Mouse (Mus musculus) embryonic facial prominence, embryonic 10.5 days (tissue): Measurements from ENCODE around the gene Gm42791. TPM values are rescaled to one million over a fixed set of nuclear protein-coding genes. Genes with fewer than 3 reads are reported as not detected.

Experiments
- DNase-seq: peaks from one replicate; pipeline ENCODE4 v3.0.0-alpha.2; 2017; ENCODE audit warnings: low spot score
- H3K27ac ChIP-seq: fragments of 300-500 bp; sonication (generic); replicated peaks from 2 replicates; pipeline ENCODE4 v1.5.1; 2016; ENCODE audit warnings: mild to moderate bottlenecking
- H3K27me3 ChIP-seq: fragments of 300-500 bp; sonication (generic); replicated peaks from 2 replicates; pipeline ENCODE4 v1.6.1; 2016; ENCODE audit warnings: low read depth, mild to moderate bottlenecking; ENCODE audit not compliant: poor library complexity, severe bottlenecking
- H3K36me3 ChIP-seq: fragments of 300-500 bp; sonication (generic); replicated peaks from 2 replicates; pipeline ENCODE4 v1.6.1; 2016; ENCODE audit warnings: mild to moderate bottlenecking, moderate library complexity
- H3K4me1 ChIP-seq: fragments of 300-500 bp; sonication (generic); 2 replicates; pipeline ENCODE4 v1.6.1; 2016
- H3K4me3 ChIP-seq: fragments of 300-500 bp; sonication (generic); 2 replicates; pipeline ENCODE4 v1.5.1; 2016; ENCODE audit warnings: mild to moderate bottlenecking, moderate library complexity
- H3K9me3 ChIP-seq: fragments of 300-500 bp; sonication (generic); 2 replicates; pipeline ENCODE4 v1.6.1; 2016; ENCODE audit warnings: mild to moderate bottlenecking
- WGBS: fragments of 180-500 bp; shearing (Covaris S2); methylation state at CpG from one replicate; pipeline ENCODE4 v1.1.7; 2016; 5-methylcytosine and 5-hydroxymethylcytosine counted together
- polyA plus RNA-seq: library from polyadenylated mRNA; unstranded; fragments of >200 nt; fragmentation: Nextera tagmentation; extraction: Ambion mirVana; gene quantifications from 2 replicates; pipeline ENCODE4 v1.2.1, GENCODE M21; 2016

Gene Gm42791
- polyA plus RNA-seq, 1 experiment from 2014 or later: 0.49 TPM

GRCm38 (mm10) chr5:148899361-148899760 is 95.6 kb downstream of the Gm42791 start:
- no peaks in the 10 kb centered on the region for H3K9me3 ChIP-seq
- no peak overlapping the region for H3K4me3 ChIP-seq
- no peak overlapping the region for H3K27ac ChIP-seq
- WGBS: 95% methylated on average over 7 of the region's 7 CpGs
- no peak for DNase-seq
- peaks cover 22% of the 10 kb centered on the region for H3K36me3 ChIP-seq
- no peaks in the 10 kb centered on the region for H3K27me3 ChIP-seq
- peaks cover 19% of the 10 kb centered on the region for H3K4me1 ChIP-seq

- DNase-seq: no peak
- WGBS: 85% methylated on average over 12 of the region's 12 CpGs
- Histone ChIP-seq H3K4me1 (peaks cover 19% of the 10 kb centered on the region), H3K9me3 (no peaks in the 10 kb centered on the region), H3K27ac (no peak overlapping the region; the same call in 1 of the 2 replicates), H3K36me3 (peaks cover 21% of the 10 kb centered on the region), H3K4me3 (no peak overlapping the region), H3K27me3 (no peaks in the 10 kb centered on the region)
These were observed 97.0 kb downstream of the Gm42791 start for GRCm38 (mm10) chr5:148897941-148898417.

DNA sequence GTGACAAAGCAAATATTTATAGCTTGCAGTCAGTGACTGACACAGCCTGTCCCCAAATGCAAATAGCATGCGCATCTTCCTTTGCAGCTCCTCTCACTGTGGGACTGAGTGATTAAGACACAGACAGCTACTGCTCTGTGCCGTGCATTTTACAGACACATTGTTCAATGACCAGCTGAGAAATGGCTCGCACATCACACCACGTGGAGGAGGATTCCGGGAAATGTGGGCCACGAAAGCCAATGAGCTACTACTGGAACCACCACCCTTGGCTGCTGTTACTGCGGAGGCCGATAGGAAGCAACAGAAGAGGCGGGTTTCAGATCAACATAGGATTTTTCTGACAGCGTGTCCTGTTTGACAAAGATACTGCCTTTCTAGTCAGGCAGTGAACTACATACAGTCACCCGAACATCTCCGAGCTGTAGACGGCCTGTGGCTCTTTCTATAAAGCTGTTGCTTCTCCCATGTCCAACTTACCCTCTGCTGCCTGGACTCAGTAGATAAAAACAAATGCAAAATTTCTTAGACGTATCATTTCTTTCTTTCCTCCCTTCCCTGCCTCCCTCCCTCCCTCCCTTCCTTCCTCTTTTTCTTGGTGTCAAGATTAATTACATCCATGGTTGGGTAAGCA is 97.8 kb downstream of the Gm42791 start:
- 86% methylated on average over 14 of the region's 14 CpGs for WGBS
- Histone ChIP-seq H3K27me3 (no peaks in the 10 kb centered on the region), H3K4me1 (peaks cover 19% of the 10 kb centered on the region), H3K4me3 (no peak overlapping the region), H3K9me3 (no peaks in the 10 kb centered on the region), H3K27ac (no peak overlapping the region), H3K36me3 (peaks cover 29% of the 10 kb centered on the region)
- DNase-seq: no peak

GRCm38 (mm10) chr5:148896515-148896914 is 98.4 kb downstream of the Gm42791 start:
- no peak overlapping the region for H3K4me3 ChIP-seq
- H3K4me1 ChIP-seq: peaks cover 19% of the 10 kb centered on the region
- no peaks in the 10 kb centered on the region for H3K27me3 ChIP-seq
- H3K36me3 ChIP-seq: peaks cover 35% of the 10 kb centered on the region
- 0 out of 2 replicates have a peak overlapping the region, but pooled peaks have one; percentile 8 for H3K27ac ChIP-seq
- 92% methylated on average over 10 of the region's 10 CpGs for WGBS
- no peak for DNase-seq
- no peaks in the 10 kb centered on the region for H3K9me3 ChIP-seq

GRCm38 (mm10) chr5:148895833-148896232 is 99.1 kb downstream of the Gm42791 start:
- Histone ChIP-seq H3K27ac (no peak overlapping the region), H3K4me3 (no peak overlapping the region), H3K36me3 (peaks cover 42% of the 10 kb centered on the region), H3K27me3 (no peaks in the 10 kb centered on the region), H3K9me3 (no peaks in the 10 kb centered on the region), H3K4me1 (peaks cover 19% of the 10 kb centered on the region)
- no peak for DNase-seq
- WGBS: 91% methylated on average over 7 of the region's 7 CpGs

GRCm38 (mm10) chr5:148895034-148895433 is 99.9 kb downstream of the Gm42791 start:
- H3K4me1 ChIP-seq: peaks cover 19% of the 10 kb centered on the region
- H3K36me3 ChIP-seq: peaks cover 49% of the 10 kb centered on the region
- H3K27ac ChIP-seq: peak overlapping the region; percentile 48
- no peak overlapping the region for H3K4me3 ChIP-seq
- no peaks in the 10 kb centered on the region for H3K27me3 ChIP-seq
- 39% methylated on average over 5 of the region's 5 CpGs for WGBS
- no peak for DNase-seq
- H3K9me3 ChIP-seq: 0 out of 2 replicates have a peak, but pooled peaks cover 4% of the 10 kb centered on the region

GRCm38 (mm10) chr5:148890237-148890636 is 104.7 kb downstream of the Gm42791 start:
- 0 out of 2 replicates have a peak, but pooled peaks cover 6% of the 10 kb centered on the region for H3K9me3 ChIP-seq
- peaks cover 73% of the 10 kb centered on the region for H3K36me3 ChIP-seq
- WGBS: 93% methylated on average over 4 of the region's 4 CpGs
- DNase-seq: no peak
- no peak overlapping the region for H3K27ac ChIP-seq
- H3K4me1 ChIP-seq: peaks cover 19% of the 10 kb centered on the region
- no peak overlapping the region for H3K4me3 ChIP-seq
- no peaks in the 10 kb centered on the region for H3K27me3 ChIP-seq

DNA sequence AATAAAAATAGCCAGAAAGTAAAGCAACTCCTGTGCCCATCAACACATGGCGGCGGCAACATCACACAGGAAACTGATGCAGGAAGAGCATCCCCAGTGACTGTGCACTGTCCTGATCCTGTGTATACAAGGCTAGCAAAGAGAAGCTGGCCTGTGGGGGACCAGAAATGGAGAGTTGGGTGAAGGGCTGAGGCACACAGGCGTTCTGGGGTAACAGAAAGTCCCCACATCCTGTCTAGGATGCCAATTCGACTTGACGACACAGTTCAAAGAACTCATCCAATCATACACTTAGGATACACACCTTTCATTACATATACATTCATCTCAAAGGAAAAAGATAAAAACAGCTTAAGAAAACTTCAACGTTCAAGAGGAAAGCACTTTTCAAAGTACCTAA is 106.9 kb downstream of the Gm42791 start:
- no peak for DNase-seq
- no peak overlapping the region for H3K4me3 ChIP-seq
- 91% methylated on average over 6 of the region's 6 CpGs for WGBS
- peaks cover 76% of the 10 kb centered on the region for H3K36me3 ChIP-seq
- H3K4me1 ChIP-seq: peaks cover 10% of the 10 kb centered on the region
- no peaks in the 10 kb centered on the region for H3K27me3 ChIP-seq
- no peak overlapping the region for H3K27ac ChIP-seq
- H3K9me3 ChIP-seq: 0 out of 2 replicates have a peak, but pooled peaks cover 6% of the 10 kb centered on the region

DNA sequence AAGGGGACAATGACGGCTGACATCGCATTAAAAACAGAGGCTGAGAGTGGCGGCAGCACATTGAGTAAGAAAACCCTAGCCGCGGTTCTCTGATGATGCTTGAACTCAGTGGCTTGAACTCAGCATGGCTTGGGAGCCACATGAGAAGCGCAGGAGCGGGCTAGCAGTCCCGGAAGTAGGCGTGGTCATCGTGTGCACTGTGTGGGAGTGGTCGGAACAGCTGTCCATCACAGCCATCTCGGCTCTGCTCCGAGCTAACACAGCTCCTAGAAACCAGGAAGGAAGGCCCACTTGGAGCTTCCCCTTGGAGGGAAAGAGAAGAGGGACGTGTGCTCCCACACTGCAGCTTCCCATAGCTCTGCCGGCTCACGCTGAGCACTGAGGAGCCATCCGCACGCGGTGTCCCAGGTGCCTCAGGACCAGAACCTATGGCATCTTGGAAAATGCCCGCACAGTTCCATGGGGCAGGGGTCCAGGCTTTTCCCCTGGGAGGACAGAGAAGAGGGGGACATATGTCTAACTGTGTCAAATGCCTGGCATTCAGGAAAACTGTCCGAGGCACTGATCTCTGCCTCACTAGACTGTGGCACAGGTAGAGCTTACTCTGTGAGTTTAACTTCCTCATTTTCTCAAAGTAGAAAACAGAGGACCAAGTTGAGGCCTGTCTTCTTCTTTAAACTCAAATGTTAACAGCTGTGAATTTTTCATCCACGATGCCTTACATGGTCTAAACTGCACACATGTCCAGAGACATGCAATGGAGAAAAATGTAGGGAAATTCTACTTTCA is 108.9 kb downstream of the Gm42791 start:
- H3K9me3 ChIP-seq: 0 out of 2 replicates have a peak, but pooled peaks cover 6% of the 10 kb centered on the region
- H3K4me1 ChIP-seq: peaks cover 10% of the 10 kb centered on the region
- H3K27me3 ChIP-seq: no peaks in the 10 kb centered on the region
- 32% methylated on average over 22 of the region's 22 CpGs for WGBS
- peak overlapping the region; percentile 81 for H3K27ac ChIP-seq
- DNase-seq: peak; percentile 81
- peaks cover 59% of the 10 kb centered on the region for H3K36me3 ChIP-seq
- H3K4me3 ChIP-seq: peak overlapping the region; percentile 43

GRCm38 (mm10) chr5:148883671-148884070 is 111.3 kb downstream of the Gm42791 start:
- WGBS: 84% methylated on average over 8 of the region's 8 CpGs
- Histone ChIP-seq H3K27me3 (no peaks in the 10 kb centered on the region), H3K4me1 (peaks cover 10% of the 10 kb centered on the region), H3K27ac (no peak overlapping the region), H3K36me3 (peaks cover 54% of the 10 kb centered on the region), H3K9me3 (peaks cover 3% of the 10 kb centered on the region; the same call in 1 of the 2 replicates), H3K4me3 (no peak overlapping the region)
- no peak for DNase-seq

DNA sequence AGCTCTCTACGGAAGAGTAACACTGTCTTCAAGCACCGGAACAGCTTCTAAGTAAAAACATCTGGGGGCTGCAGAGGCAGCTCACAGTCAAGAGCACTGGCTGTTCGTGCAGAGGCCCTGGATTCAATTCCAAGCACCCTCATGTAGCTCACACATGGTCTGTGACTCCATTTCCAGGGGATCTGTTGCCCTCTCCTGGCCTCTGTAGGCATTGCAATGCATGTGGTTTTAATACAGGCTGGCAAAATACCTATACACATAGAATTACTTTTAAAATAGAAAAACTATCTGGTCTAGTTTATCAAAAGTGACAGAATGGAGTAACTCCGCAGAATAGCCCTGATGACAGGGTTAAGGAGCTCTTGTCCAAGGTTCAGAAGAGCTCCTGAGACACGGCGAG is 115.7 kb downstream of the Gm42791 start:
- no peak overlapping the region for H3K4me3 ChIP-seq
- 84% methylated on average over 6 of the region's 6 CpGs for WGBS
- H3K36me3 ChIP-seq: peaks cover 69% of the 10 kb centered on the region
- no peaks in the 10 kb centered on the region for H3K27me3 ChIP-seq
- H3K9me3 ChIP-seq: peaks cover 3% of the 10 kb centered on the region; the same call in 1 of the 2 replicates
- DNase-seq: no peak
- H3K27ac ChIP-seq: no peak overlapping the region
- no peaks in the 10 kb centered on the region for H3K4me1 ChIP-seq

- peaks cover 54% of the 10 kb centered on the region for H3K36me3 ChIP-seq
- WGBS: 90% methylated on average over 8 of the region's 8 CpGs
These were observed 121.8 kb downstream of the Gm42791 start for GRCm38 (mm10) chr5:148873116-148873515.

More at GRCm38 (mm10) chr5:148873116-148873515, 121.8 kb downstream of the Gm42791 start:
- Histone ChIP-seq H3K4me1 (no peaks in the 10 kb centered on the region), H3K27me3 (no peaks in the 10 kb centered on the region), H3K9me3 (no peaks in the 10 kb centered on the region), H3K4me3 (no peak overlapping the region), H3K27ac (no peak overlapping the region)
- no peak for DNase-seq
